Mouse (Mus musculus) neural tube, embryonic 14.5 days (tissue): ENCODE measurements around the gene Cox10. TPM values are rescaled to one million over a fixed set of nuclear protein-coding genes. Genes with fewer than 3 reads are reported as not detected.

Source experiments
- ATAC-seq: fragments of 200-750 bp; cut with Nextera tagmentation; 2 replicates; pipeline ENCODE4 v1.8.0; 2017; ENCODE audit warnings: low read depth, mild to moderate bottlenecking, moderate TSS enrichment, moderate library complexity
- H3K27ac ChIP-seq: fragments of 300-500 bp; sonication (generic); 2 replicates; pipeline ENCODE4 v1.5.1; 2014; ENCODE audit warnings: low read depth, mild to moderate bottlenecking, control low read depth, low read length, moderate library complexity, mixed read lengths
- H3K27me3 ChIP-seq: fragments of 300-500 bp; sonication (generic); 2 replicates; pipeline ENCODE4 v1.6.1; 2014; ENCODE audit warnings: low read length; ENCODE audit not compliant: control insufficient read depth, insufficient read depth
- H3K36me3 ChIP-seq: fragments of 300-500 bp; sonication (generic); 2 replicates; pipeline ENCODE4 v1.6.1; 2014; ENCODE audit warnings: low read length, mixed read lengths; ENCODE audit not compliant: control insufficient read depth, insufficient read depth
- H3K4me1 ChIP-seq: fragments of 300-500 bp; sonication (generic); 2 replicates; pipeline ENCODE4 v1.6.1; 2014; ENCODE audit warnings: low read length; ENCODE audit not compliant: control insufficient read depth, insufficient read depth
- H3K4me2 ChIP-seq: fragments of 300-500 bp; sonication (generic); 2 replicates; pipeline ENCODE4 v1.6.1; 2014; ENCODE audit warnings: mild to moderate bottlenecking, low read depth, low read length, control low read depth
- H3K4me3 ChIP-seq: fragments of 300-500 bp; sonication (generic); 2 replicates; pipeline ENCODE4 v1.5.1; 2014; ENCODE audit warnings: low read depth, low read length, control low read depth, mixed read lengths
- H3K9ac ChIP-seq: fragments of 300-500 bp; sonication (generic); replicated peaks from 2 replicates; pipeline ENCODE4 v1.6.1; 2014; ENCODE audit warnings: low read depth, mild to moderate bottlenecking, control low read depth, low read length, mixed read lengths
- H3K9me3 ChIP-seq: fragments of 300-500 bp; sonication (generic); 2 replicates; pipeline ENCODE4 v1.6.1; 2016; ENCODE audit warnings: low read length; ENCODE audit not compliant: control insufficient read depth
- WGBS: fragments of 180-500 bp; shearing (Covaris S2); extraction: QIAGEN DNeasy Blood & Tissue Kit; methylation state at CpG from one replicate; pipeline ENCODE4 v1.1.7; 2014; 5-methylcytosine and 5-hydroxymethylcytosine counted together
- polyA plus RNA-seq: library from polyadenylated mRNA; unstranded; fragments of >200 nt; fragmentation: Nextera tagmentation; extraction: Ambion mirVana; gene quantifications from 2 replicates; pipeline ENCODE4 v1.2.1, GENCODE M21; 2014

Gene Cox10
- polyA plus RNA-seq, 1 experiment from 2014 or later = 29.0 TPM

DNA sequence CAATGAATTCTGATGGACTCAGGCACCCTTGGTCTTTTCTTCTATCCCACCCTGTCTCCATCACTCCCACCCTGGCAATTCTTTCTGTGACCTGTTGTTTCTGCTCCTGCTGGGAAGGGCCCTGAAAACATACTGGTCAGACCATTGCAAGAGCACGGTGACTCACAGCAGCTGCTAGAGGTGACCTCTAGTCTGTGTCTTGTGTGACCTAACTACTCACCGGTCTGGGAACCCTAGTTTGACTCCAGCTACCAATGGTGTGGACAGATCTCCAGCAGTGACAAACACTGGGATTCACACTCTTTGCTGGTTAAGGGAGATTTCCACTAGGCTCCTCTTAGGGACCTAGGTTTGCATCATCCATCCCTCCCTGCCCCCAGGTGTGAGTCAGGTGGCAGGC is 101.5 kb downstream of the Cox10 start:
- no peak overlapping the region for H3K27ac ChIP-seq
- H3K36me3 ChIP-seq = no peaks in the 10 kb centered on the region
- H3K9me3 ChIP-seq = no peaks in the 10 kb centered on the region
- no peak for ATAC-seq
- H3K4me1 ChIP-seq = peaks cover 7% of the 10 kb centered on the region; the same call in 1 of the 2 replicates
- H3K4me2 ChIP-seq = no peak overlapping the region
- no peaks in the 10 kb centered on the region for H3K27me3 ChIP-seq
- no peak overlapping the region for H3K9ac ChIP-seq
- no peak overlapping the region for H3K4me3 ChIP-seq
- WGBS = 78% methylated on average over 2 of the region's 2 CpGs

GRCm38 (mm10) chr11:63976775-63977174 is 102.5 kb downstream of the Cox10 start:
- H3K4me2 ChIP-seq = no peak overlapping the region
- 92% methylated on average over 2 of the region's 2 CpGs for WGBS
- no peak overlapping the region for H3K9ac ChIP-seq
- H3K9me3 ChIP-seq = no peaks in the 10 kb centered on the region
- H3K4me3 ChIP-seq = no peak overlapping the region
- H3K27ac ChIP-seq = no peak overlapping the region
- H3K27me3 ChIP-seq = no peaks in the 10 kb centered on the region
- ATAC-seq = no peak
- H3K4me1 ChIP-seq = no peaks in the 10 kb centered on the region
- H3K36me3 ChIP-seq = no peaks in the 10 kb centered on the region

GRCm38 (mm10) chr11:63975260-63975899 is 103.9 kb downstream of the Cox10 start:
- no peak for ATAC-seq
- WGBS = 92% methylated on average over 13 of the region's 13 CpGs

DNA sequence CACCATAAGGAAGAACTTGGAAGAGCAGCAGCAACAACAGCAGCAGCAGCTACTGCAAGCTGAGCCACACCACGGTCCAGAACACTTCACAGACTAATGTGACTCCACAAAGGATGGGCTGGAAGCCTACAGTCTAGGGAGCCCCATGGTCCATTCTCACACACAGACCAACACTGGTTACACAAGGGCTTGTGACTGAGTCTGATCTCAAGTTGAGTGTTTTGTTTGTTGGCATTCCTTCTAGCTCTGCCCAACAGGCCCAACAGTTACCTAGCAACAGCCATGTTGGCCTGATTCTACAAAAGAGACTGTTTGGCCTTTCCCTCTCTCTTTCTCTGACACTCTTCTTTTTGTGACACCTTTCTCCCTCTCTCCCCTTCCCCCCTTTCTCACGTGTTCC is 105.3 kb downstream of the Cox10 start:
- H3K4me1 ChIP-seq = 0 out of 2 replicates have a peak, but pooled peaks cover 7% of the 10 kb centered on the region
- no peak for ATAC-seq
- no peaks in the 10 kb centered on the region for H3K9me3 ChIP-seq
- H3K4me2 ChIP-seq = no peak overlapping the region
- H3K27ac ChIP-seq = no peak overlapping the region
- no peak overlapping the region for H3K4me3 ChIP-seq
- H3K27me3 ChIP-seq = no peaks in the 10 kb centered on the region
- no peak overlapping the region for H3K9ac ChIP-seq
- WGBS = 81% methylated on average over 2 of the region's 2 CpGs
- H3K36me3 ChIP-seq = no peaks in the 10 kb centered on the region

More at GRCm38 (mm10) chr11:63975260-63975899, 103.9 kb downstream of the Cox10 start:
- Histone ChIP-seq H3K4me1 (no peaks in the 10 kb centered on the region), H3K4me3 (no peak overlapping the region), H3K9me3 (no peaks in the 10 kb centered on the region), H3K27ac (no peak overlapping the region), H3K9ac (no peak overlapping the region), H3K36me3 (no peaks in the 10 kb centered on the region), H3K27me3 (no peaks in the 10 kb centered on the region), H3K4me2 (no peak overlapping the region)

- Histone ChIP-seq H3K9ac (no peak overlapping the region), H3K4me3 (no peak overlapping the region), H3K9me3 (no peaks in the 10 kb centered on the region), H3K4me1 (0 out of 2 replicates have a peak, but pooled peaks cover 8% of the 10 kb centered on the region), H3K4me2 (no peak overlapping the region), H3K36me3 (no peaks in the 10 kb centered on the region), H3K27me3 (no peaks in the 10 kb centered on the region), H3K27ac (no peak overlapping the region)
- ATAC-seq = no peak
- 95% methylated on average over 9 of the region's 9 CpGs for WGBS
Measured at GRCm38 (mm10) chr11:63971462-63971861, 107.8 kb downstream of the Cox10 start.

GRCm38 (mm10) chr11:63970818-63971217 is 108.5 kb downstream of the Cox10 start:
- Histone ChIP-seq H3K4me3 (no peak overlapping the region), H3K4me1 (0 out of 2 replicates have a peak, but pooled peaks cover 10% of the 10 kb centered on the region), H3K4me2 (no peak overlapping the region), H3K36me3 (no peaks in the 10 kb centered on the region), H3K9me3 (no peaks in the 10 kb centered on the region), H3K27ac (no peak overlapping the region), H3K27me3 (no peaks in the 10 kb centered on the region), H3K9ac (no peak overlapping the region)
- 92% methylated on average over 6 of the region's 6 CpGs for WGBS
- no peak for ATAC-seq

DNA sequence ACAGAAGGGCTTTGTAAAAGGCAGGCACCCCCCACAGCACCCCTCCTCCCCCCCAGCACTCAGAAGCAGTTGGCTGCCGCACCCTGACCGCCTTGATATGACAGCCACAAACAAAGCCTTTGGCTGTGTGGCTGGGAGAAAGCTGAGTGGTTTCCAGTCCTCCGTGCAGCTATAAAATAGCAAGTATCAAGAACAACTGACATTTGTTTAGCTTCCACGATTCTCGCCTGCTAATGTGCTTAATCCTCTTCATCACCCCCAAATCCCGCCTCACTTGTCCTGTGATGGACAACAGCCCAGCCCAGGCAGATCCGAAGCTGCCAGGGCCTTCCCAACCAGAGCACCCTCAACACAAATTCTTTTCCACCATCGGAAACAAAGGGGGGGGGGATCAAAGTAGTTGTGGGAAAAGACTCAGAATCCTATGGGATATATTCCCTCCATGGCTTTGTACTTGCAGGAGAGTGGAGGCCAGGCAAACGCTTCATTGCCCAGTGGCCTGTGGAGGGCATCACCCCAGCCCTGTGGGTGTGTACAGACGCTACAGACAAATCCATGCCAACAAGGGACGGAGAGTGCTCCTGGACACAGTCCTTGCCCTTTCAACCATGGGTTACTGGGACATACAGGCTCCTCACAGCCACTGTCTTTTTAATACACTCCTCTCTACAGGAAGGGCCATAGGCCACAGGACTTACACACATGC is 109.9 kb downstream of the Cox10 start:
- H3K36me3 ChIP-seq = no peaks in the 10 kb centered on the region
- H3K27ac ChIP-seq = 0 out of 2 replicates have a peak overlapping the region, but pooled peaks have one; percentile 44
- H3K27me3 ChIP-seq = no peaks in the 10 kb centered on the region
- no peak overlapping the region for H3K9ac ChIP-seq
- H3K4me3 ChIP-seq = no peak overlapping the region
- ATAC-seq = peak; percentile 42; the same call in 1 of the 2 replicates
- H3K4me1 ChIP-seq = 0 out of 2 replicates have a peak, but pooled peaks cover 14% of the 10 kb centered on the region
- WGBS = 31% methylated on average over 11 of the region's 11 CpGs
- no peak overlapping the region for H3K4me2 ChIP-seq
- H3K9me3 ChIP-seq = no peaks in the 10 kb centered on the region

- 32% methylated on average over 3 of the region's 3 CpGs for WGBS
- Histone ChIP-seq H3K9ac (no peak overlapping the region), H3K4me2 (no peak overlapping the region), H3K27ac (no peak overlapping the region), H3K27me3 (no peaks in the 10 kb centered on the region), H3K9me3 (no peaks in the 10 kb centered on the region), H3K4me1 (0 out of 2 replicates have a peak, but pooled peaks cover 14% of the 10 kb centered on the region), H3K36me3 (no peaks in the 10 kb centered on the region), H3K4me3 (no peak overlapping the region)
- no peak for ATAC-seq
Measured at GRCm38 (mm10) chr11:63968388-63969035, 110.8 kb downstream of the Cox10 start.
